Comparison of ENCODE assay signal across 9 mouse cellular contexts in genomic region chr19:21274714-21275113, GRCm38 (mm10). TPM values are rescaled to one million over a fixed set of nuclear protein-coding genes. Genes with fewer than 3 reads are reported as not detected.
DNase-seq lines count a peak whose midpoint lies in the region; ATAC-seq and TF ChIP-seq lines count a peak whose summit lies in the region.
"Had no signal": no experiment of that assay in that cellular context is flagged by ENCODE, and none has a peak within 500 bp of the region (broad histone marks: within the 10 kb centered on the region; RNA-seq: fewer than 3 reads in every experiment).

No protein-coding gene starts in this region.

- 19% methylated on average over 3 of the region's 3 CpGs for WGBS in heart, embryonic 12.5 days
- WGBS in forebrain, postnatal 0 days = 20% methylated on average over 3 of the region's 3 CpGs
- WGBS in liver, postnatal 0 days (ENCODE audit: insufficient replicate concordance) = 10% methylated on average over 3 of the region's 3 CpGs

- no peak for ATAC-seq in heart, embryonic 12.5 days (ENCODE audit: insufficient number of reproducible peaks, low FRiP score)
- ATAC-seq in G1E (ENCODE audit: extremely low read depth, insufficient number of reproducible peaks, low FRiP score, poor library complexity, severe bottlenecking) = no peak
- no peak for ATAC-seq in forebrain, postnatal 0 days
- no peak for ATAC-seq in liver, postnatal 0 days

- peak overlapping the region; percentile 84 for H3K27ac ChIP-seq in heart, embryonic 12.5 days (ENCODE audit: poor library complexity, severe bottlenecking)
- no peak overlapping the region for H3K27ac ChIP-seq in forebrain, postnatal 0 days (ENCODE audit: low read depth, low read length)
- peak overlapping the region; percentile 75 for H3K27ac ChIP-seq in liver, postnatal 0 days (ENCODE audit: low read depth)

- no peak for TF ChIP-seq EP300 in liver, postnatal 0 days (IDR thresholded peaks at IDR 0.05; ENCODE audit: low read depth)

- H3K9me3 ChIP-seq in heart, embryonic 12.5 days (replicated peaks) = no peaks in the 10 kb centered on the region
- H3K9me3 ChIP-seq in G1E (replicated peaks) = no peaks in the 10 kb centered on the region
- H3K9me3 ChIP-seq in forebrain, postnatal 0 days (ENCODE audit: low read length) = no peaks in the 10 kb centered on the region
- no peaks in the 10 kb centered on the region for H3K9me3 ChIP-seq in liver, postnatal 0 days (ENCODE audit: low read length)

- intact Hi-C loops in gastrocnemius, postnatal 36 days (cut with DNase I) = loop anchor here (5.0 to 10.0 kb wide), 5 partner anchors 53 to 380 kb away; partner anchors contain the start of genes 1110059E24Rik and Abhd17b

- TF ChIP-seq CTCF in G1E (IDR thresholded peaks at IDR 0.05; ENCODE audit: low read depth, low read length) = no peak
- TF ChIP-seq CTCF in forebrain, postnatal 0 days (IDR thresholded peaks at IDR 0.05; ENCODE audit: low read depth) = no peak
- TF ChIP-seq CTCF in liver, postnatal 0 days (IDR thresholded peaks at IDR 0.05; ENCODE audit: low read depth) = no peak

- no peaks in the 10 kb centered on the region for H3K27me3 ChIP-seq in heart, embryonic 12.5 days (replicated peaks)
- no peaks in the 10 kb centered on the region for H3K27me3 ChIP-seq in G1E (ENCODE audit: insufficient read depth, low read length)
- no peaks in the 10 kb centered on the region for H3K27me3 ChIP-seq in forebrain, postnatal 0 days (ENCODE audit: insufficient read depth, low read length)
- H3K27me3 ChIP-seq in liver, postnatal 0 days (ENCODE audit: insufficient read depth, low read length) = no peaks in the 10 kb centered on the region
- H3K27me3 ChIP-seq: Patski had no signal

- H3K4me2 ChIP-seq in heart, embryonic 12.5 days = peak overlapping the region; percentile 76
- peak overlapping the region; percentile 60 for H3K4me2 ChIP-seq in forebrain, postnatal 0 days (ENCODE audit: low read depth)
- peak overlapping the region; percentile 75 for H3K4me2 ChIP-seq in liver, postnatal 0 days (ENCODE audit: low read depth, low read length)

- H3K9ac ChIP-seq in heart, embryonic 12.5 days = peak overlapping the region; percentile 62; the same call in 1 of the 2 replicates
- H3K9ac ChIP-seq in forebrain, postnatal 0 days = no peak overlapping the region
- peak overlapping the region; percentile 96 for H3K9ac ChIP-seq in liver, postnatal 0 days (replicated peaks)

- peaks cover 8% of the 10 kb centered on the region for H3K4me1 ChIP-seq in heart, embryonic 12.5 days (replicated peaks)
- H3K4me1 ChIP-seq in G1E (ENCODE audit: insufficient read depth, low read depth, low read length) = peaks cover 27% of the 10 kb centered on the region
- peaks cover 7% of the 10 kb centered on the region; the same call in 1 of the 2 replicates for H3K4me1 ChIP-seq in forebrain, postnatal 0 days (ENCODE audit: insufficient read depth)
- peaks cover 11% of the 10 kb centered on the region; the same call in 1 of the 2 replicates for H3K4me1 ChIP-seq in liver, postnatal 0 days (ENCODE audit: insufficient read depth)

- peaks cover 16% of the 10 kb centered on the region for H3K36me3 ChIP-seq in heart, embryonic 12.5 days
- H3K36me3 ChIP-seq in G1E (replicated peaks) = peaks cover 28% of the 10 kb centered on the region
- H3K36me3 ChIP-seq in forebrain, postnatal 0 days (ENCODE audit: insufficient read depth) = peaks cover 3% of the 10 kb centered on the region
- H3K36me3 ChIP-seq in liver, postnatal 0 days (replicated peaks; ENCODE audit: insufficient read depth, low read length) = peaks cover 28% of the 10 kb centered on the region

- H3K4me3 ChIP-seq in heart, embryonic 12.5 days = peak overlapping the region; percentile 99
- H3K4me3 ChIP-seq in G1E (ENCODE audit: low read depth, low read length) = peak overlapping the region; percentile 86
- peak overlapping the region; percentile 85 for H3K4me3 ChIP-seq in forebrain, postnatal 0 days (ENCODE audit: low read depth, low read length)
- peak overlapping the region; percentile 88 for H3K4me3 ChIP-seq in liver, postnatal 0 days (ENCODE audit: low read depth, low read length)

- no peak for DNase-seq in heart, postnatal 4 days
- DNase-seq in G1E (ENCODE audit: low spot score) = no peak
- no peak for DNase-seq in forebrain, postnatal 0 days
- DNase-seq in liver, postnatal 0 days = no peak
- DNase-seq in retina, postnatal 1 day = no peak
- DNase-seq in gastrocnemius, postnatal 36 days = no peak
- DNase-seq in testis, postnatal 10 days (ENCODE audit: low spot score) = no peak

RNA-seq across cellular contexts. Expression of gene Zfand5, which starts 2.6 kb away (rescaled TPM):
- polyA plus RNA-seq in heart, embryonic 12.5 days (2016; fragmentation: Nextera tagmentation; extraction: Ambion mirVana) = 118 and 123 TPM in 2 replicates
- 10 to 100 TPM; 93.1 to 99.6 TPM for total RNA-seq in heart, postnatal 4 days (2021)
- 88.6 and 102 TPM in 2 replicates for total RNA-seq in G1E (2014; fragmentation: Nextera tagmentation)
- 53.6 and 66.8 TPM in 2 replicates for total RNA-seq in G1E (2017)
- 9.5 and 13.9 TPM in 2 replicates for polyA plus RNA-seq in G1E (2012)
- 159 and 177 TPM in 2 replicates for total RNA-seq in forebrain, postnatal 0 days (2014; rRNA removed)
- 121 and 146 TPM in 2 replicates for polyA plus RNA-seq in forebrain, postnatal 0 days (2015; fragmentation: Nextera tagmentation; extraction: Ambion mirVana)
- polyA plus RNA-seq in liver, postnatal 0 days (2015; fragmentation: Nextera tagmentation; extraction: Ambion mirVana) = 45.0 and 45.6 TPM in 2 replicates
- total RNA-seq in gastrocnemius, postnatal 36 days (2021) = 100 to 1,000 TPM; 228 to 300 TPM
